Mouse (Mus musculus) MEL (cell line): ENCODE data around the gene Syt2.

ENCODE experiments used
- CTCF ChIP-seq, 3 experiments: IDR thresholded peaks in 2 of 3; conservative IDR thresholded peaks in 1 of 3; 2 replicates each; pipeline ENCODE4 v1.5.1; 2011 to 2012; ENCODE audit warnings: low read length in 3 of 3, low read depth in 2 of 3, mild to moderate bottlenecking in 2 of 3, improper control_type of control experiment in 1 of 3, inconsistent platforms in 1 of 3, mixed read lengths in 1 of 3, moderate library complexity in 1 of 3; ENCODE audit not compliant: control insufficient read depth in 1 of 3, insufficient read depth in 1 of 3, poor library complexity in 1 of 3, severe bottlenecking in 1 of 3
- EP300 ChIP-seq, 2 experiments: IDR thresholded peaks; 2 replicates each; pipeline ENCODE4 v1.6.1; 2011; ENCODE audit warnings: improper control_type of control experiment in 2 of 2, low read length in 2 of 2, low read depth in 1 of 2, mild to moderate bottlenecking in 1 of 2
- ETS1 ChIP-seq: IDR thresholded peaks from 2 replicates; pipeline ENCODE4 v1.6.1; 2012; ENCODE audit warnings: low read depth, mild to moderate bottlenecking, inconsistent platforms, low read length, improper control_type of control experiment, moderate library complexity
- POLR2A ChIP-seq, 2 experiments: IDR thresholded peaks; 2 replicates each; pipeline ENCODE4 v1.6.1; 2011 to 2012; ENCODE audit warnings: low read length in 2 of 2, mild to moderate bottlenecking in 2 of 2, control low read depth in 1 of 2, improper control_type of control experiment in 1 of 2, low read depth in 1 of 2, moderate library complexity in 1 of 2; ENCODE audit not compliant: control insufficient read depth in 1 of 2, insufficient read depth in 1 of 2, poor library complexity in 1 of 2
- POLR2AphosphoS5 ChIP-seq: IDR thresholded peaks from 2 replicates; pipeline ENCODE4 v1.6.1; 2012; ENCODE audit warnings: low read depth, borderline replicate concordance, mild to moderate bottlenecking, inconsistent platforms, low read length, moderate library complexity, mixed read lengths
- USF2 ChIP-seq, 2 experiments: IDR thresholded peaks; 2 replicates each; pipeline ENCODE4 v1.6.1; 2011 to 2012; ENCODE audit warnings: improper control_type of control experiment in 2 of 2, low read length in 2 of 2, borderline replicate concordance in 1 of 2, inconsistent platforms in 1 of 2, low read depth in 1 of 2, mild to moderate bottlenecking in 1 of 2; ENCODE audit not compliant: insufficient read depth in 1 of 2
- ZMIZ1 ChIP-seq: IDR thresholded peaks from 2 replicates; pipeline ENCODE4 v1.6.1; 2012; ENCODE audit warnings: low read depth, mild to moderate bottlenecking, inconsistent platforms, low read length, improper control_type of control experiment, moderate library complexity
- ZNF384 ChIP-seq: IDR thresholded peaks from 2 replicates; pipeline ENCODE4 v1.6.1; 2012; ENCODE audit warnings: low read depth, mild to moderate bottlenecking, inconsistent platforms, low read length, improper control_type of control experiment

GRCm38 (mm10) chr1:134721486-134721885 is 75.0 kb downstream of the Syt2 start:
- TF ChIP-seq POLR2A (IDR thresholded peaks at IDR 0.05; ENCODE audit: control insufficient read depth in 1 of 2, insufficient read depth in 1 of 2, low read depth in 1 of 2, low read length in 2 of 2, poor library complexity in 1 of 2) (no peak), ETS1 (no peak), ZMIZ1 (no peak), EP300 (IDR thresholded peaks at IDR 0.05; ENCODE audit: low read depth in 1 of 2, low read length in 2 of 2) (no peak), USF2 (IDR thresholded peaks at IDR 0.05; ENCODE audit: borderline replicate concordance in 1 of 2, insufficient read depth in 1 of 2, low read depth in 1 of 2, low read length in 2 of 2) (no peak), POLR2AphosphoS5 (no peak), CTCF (IDR thresholded peaks at IDR 0.05 in 2 of 3, conservative IDR thresholded peaks at IDR 0.05 in 1 of 3; ENCODE audit: control insufficient read depth in 1 of 3, insufficient read depth in 1 of 3, low read depth in 2 of 3, low read length in 3 of 3, poor library complexity in 1 of 3, severe bottlenecking in 1 of 3) (no peak), ZNF384 (no peak)
